Mouse (Mus musculus) cerebellum, postnatal 14 days (tissue): ENCODE measurements around the gene Rfx1.

Experiments used
- DNase-seq, 2 experiments: peaks; one replicate each; pipeline ENCODE4 v3.0.0; 2021; ENCODE audit warnings: mixed read lengths in 2 of 2

Rfx1 gene

DNA sequence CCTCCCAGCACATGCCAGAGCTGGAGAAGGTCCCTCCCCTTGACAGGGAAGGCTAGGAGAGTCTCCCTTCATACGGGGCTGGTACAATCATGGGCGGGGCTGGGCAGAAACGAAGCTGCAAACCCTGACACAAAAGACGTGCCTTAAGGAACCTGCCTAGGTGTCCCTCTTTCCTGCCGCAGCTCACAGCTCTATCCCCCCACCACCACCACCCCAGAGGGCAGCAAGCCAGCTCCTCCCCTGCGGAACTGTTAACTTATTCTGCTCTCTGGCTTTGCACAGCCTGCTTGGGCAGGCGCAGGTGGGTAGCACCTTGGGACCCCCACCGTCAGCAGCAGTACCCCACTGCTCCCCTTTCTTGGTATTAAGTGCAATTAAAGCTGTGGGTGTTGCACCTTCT, 29.4 kb downstream of the Rfx1 start:
- no peak for DNase-seq

DNA sequence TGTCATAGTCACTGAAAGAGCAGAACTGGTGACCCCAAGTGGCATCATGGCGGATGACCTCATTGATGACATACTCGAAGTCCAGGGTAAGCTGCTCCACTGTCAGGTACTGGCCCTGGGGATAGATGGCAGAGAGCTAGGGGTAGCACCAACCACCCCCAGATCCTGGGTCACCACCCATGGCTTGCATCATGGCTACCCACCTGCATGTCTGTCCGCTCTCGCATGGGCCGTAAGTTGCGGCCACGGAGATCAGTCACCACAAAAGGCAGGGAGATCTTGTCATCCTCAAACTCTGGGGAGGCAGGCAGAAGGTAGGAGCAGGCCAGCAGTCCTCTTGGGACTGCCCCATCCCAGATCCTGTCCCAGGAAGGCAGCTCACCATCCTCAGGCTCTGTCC, 31.7 kb downstream of the Rfx1 start:
- no peak for DNase-seq

DNA sequence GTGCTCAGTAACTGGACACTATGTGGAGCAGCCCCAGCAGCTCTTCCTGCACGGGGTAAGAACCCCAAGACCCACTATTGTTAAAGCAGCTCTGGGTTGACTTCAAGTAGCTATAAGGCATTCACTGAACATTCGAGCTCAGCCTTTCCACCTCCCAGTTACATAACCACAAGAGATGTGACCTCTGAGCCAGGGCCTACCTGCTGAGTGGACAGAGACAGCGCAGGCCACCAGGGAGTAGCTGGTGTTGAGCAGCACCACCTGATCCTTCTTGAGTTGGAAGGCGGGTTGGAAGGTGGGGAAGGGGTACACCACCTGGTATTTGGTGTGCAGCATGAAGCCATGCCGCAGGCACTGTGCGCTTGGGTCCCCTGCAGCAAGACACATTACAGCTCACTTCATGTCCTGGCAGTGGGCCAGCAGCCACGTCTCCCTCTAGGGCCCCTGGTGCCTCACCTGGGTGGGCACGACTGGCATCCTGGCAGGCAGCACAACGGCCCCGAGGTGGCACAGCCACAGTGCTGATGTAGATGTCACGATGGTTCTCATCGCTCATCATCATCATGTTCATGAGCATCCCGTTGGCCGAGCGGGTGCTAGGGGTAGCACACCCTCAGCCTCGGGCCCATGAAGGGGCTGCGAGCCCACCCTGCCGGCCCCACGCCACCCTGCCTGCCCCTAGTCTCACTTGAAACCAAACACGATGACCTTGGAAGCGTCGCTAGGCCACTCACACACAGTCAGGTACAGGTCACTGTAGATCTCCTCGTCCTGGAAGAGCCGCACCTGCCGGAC, 35.0 kb downstream of the Rfx1 start:
- no peak for DNase-seq

GRCm38 (mm10) chr8:84103601-84104000, 37.0 kb downstream of the Rfx1 start:
- peak; percentile 66 to 81 for DNase-seq

DNA sequence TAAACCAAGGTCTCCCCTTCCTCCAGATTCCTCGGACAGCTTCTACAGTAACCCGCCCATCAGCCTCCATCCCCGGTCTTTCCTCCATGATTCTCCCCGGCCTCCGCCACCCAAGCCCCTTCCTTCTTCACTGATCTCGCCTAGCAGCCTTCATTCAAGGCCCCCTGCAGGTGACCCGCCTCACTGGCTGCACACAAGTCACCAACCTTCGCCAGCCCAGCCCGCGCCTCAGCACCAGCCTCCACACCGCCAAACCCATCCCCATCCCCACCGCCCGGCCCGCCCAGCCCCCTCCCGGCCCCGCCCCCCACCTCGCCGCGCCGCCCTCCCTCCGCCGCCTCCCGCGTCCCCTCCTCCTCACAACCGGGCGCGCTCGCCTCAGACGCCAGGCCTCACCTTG, 37.6 kb downstream of the Rfx1 start:
- DNase-seq = peak; percentile 75 to 81

DNA sequence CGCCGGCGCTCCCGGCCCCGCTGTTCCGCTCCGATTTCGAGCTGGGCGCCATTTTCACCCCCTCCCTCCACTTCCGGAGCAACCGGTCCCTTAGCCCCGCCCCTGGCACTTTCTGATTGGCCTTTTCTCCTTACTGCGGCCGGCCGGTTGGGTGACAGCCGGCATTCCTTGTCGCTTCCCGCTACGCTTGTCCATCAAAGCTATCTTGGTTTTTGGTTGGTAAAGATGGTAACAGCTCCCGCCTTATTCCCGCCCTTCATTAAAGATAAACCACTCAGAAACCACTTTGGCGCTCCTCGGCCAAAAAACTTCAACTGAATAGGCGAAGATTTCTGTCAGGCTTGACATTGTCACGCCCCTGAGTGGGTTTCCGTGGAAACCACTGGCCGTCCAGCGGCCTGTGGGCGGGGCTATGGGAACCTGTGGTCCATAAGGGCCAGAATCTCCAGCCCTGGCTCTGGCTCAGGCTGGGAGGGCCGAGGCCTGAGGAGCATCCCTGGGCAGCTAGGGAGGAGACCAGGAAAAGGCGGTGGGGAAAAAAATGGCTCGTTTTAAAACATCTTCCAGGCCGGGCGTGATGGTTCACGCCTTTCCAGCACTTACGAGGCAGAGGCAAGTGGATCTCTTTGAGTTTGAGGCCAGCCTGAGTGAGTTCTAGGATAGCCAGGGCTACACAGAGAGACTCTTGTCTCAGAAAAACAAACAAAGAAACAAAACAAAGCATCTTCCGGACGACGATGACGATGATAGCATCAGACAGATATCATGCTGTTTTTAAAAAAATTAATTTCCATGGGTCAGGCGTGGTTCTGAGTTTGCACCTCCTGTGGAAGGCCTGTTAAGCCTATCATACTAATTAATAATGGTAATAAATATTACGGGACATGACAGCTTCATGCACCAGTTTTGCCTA, 38.3 kb downstream of the Rfx1 start, which contains the start of gene Dcaf15:
Gene Dcaf15 (minus strand): TSS at position 72 of the 913 bp plus-strand sequence.
- peak; percentile 99 to 100 for DNase-seq

GRCm38 (mm10) chr8:84105676-84106075, 39.0 kb downstream of the Rfx1 start:
- DNase-seq = no peak

DNA sequence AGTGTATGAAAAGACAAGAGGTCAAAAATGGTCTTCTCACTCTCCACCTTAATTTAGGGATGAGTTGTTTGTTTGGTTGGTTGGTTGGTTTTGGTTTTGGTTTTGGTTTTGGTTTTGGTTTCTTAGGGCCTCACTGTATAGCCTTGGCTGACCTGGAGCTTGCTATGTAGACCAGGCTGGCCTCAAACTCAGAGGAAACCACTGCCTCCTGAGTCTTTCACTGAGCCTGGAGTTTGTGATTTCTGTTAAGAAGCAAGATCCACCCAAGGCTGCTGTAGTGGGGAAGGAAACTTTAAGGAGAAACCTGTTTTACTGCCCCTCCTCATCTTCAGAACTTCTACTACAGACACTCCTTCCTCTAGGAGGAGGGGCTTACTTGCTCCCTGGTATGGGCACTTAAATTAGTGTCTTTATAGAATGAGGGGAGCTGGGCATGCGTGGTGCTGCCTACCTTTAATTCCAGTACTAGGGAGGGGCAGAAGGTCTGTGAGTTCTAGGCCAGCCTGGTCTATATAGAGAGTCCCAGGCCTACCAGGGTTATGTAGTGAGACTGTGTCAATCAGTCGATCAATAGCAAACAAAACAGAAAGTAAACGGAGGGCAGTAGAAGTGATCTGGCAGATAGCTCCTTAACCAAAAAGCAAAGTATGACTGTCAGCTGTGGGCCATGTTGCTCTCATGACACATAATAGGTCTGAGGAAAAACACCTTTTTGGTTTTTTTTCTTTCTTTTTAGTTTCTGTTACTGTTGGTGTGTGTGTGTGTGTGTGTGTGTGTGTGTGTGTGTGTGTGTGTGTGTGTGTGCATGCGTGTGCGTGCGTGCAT, 39.8 kb downstream of the Rfx1 start:
- DNase-seq = no peak

DNA sequence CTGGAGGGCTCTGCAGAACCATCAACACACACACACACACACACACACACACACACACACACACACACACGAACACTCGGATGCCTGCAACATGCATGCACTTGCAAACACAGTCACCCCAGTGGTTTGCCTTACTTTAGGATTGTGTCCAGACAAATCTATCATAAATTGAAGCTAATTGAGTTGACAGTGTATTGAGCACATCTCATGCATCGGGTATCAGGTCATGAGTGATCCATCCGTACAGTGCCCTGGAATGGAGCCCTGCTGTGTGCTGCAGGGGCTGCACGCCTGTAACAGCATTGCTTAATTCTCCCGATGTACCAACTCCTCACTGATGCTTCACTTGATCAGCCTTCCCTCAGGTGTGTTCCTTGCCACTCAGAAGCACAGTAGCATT, 49.0 kb downstream of the Rfx1 start:
- DNase-seq = no peak

- DNase-seq = no peak
These were observed 55.5 kb downstream of the Rfx1 start for GRCm38 (mm10) chr8:84122151-84122550.

DNA sequence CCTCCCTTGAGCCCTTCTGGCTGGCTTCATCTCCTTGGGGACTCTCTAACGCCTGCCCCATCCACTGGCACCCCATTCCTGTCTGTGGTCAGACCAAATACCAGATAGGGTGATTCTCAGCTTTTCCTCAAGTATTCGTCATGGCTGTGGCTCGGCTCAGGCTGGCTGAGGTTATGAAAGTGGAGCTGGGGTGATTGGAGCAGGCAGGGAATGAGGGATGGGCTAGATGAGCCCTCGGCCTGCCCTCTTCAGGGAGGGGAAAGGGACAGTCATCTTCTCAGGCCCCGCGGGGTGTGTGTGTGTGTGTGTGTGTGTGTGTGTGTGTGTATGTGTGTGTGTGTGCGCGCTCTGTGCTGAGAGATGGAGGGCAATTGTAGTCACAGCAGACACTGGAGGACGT, 59.0 kb downstream of the Rfx1 start, which contains the start of gene Podnl1:
Gene Podnl1 (plus strand): TSS at position 334 of the 400 bp plus-strand sequence.
- DNase-seq = no peak

DNA sequence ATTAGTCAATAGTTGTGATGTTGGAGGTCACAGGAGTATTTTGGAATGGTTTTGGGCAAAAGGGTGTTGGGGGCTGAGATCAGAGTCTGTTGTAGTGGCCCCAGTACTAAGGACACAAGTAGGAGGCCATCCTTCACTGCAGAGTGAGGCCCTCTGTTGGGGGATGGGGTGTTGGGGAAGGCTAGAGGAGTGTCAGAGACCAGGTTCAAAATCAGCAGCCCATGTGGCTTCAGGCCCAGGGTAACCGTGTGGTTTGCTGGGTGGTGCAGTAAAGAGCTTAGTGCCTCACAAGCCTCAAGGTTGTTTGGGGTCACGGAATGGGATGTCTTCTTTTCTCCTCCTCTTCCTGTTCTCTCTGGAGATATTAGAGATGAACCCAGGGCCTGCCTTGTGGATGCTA, 60.1 kb downstream of the Rfx1 start:
- no peak for DNase-seq

DNA sequence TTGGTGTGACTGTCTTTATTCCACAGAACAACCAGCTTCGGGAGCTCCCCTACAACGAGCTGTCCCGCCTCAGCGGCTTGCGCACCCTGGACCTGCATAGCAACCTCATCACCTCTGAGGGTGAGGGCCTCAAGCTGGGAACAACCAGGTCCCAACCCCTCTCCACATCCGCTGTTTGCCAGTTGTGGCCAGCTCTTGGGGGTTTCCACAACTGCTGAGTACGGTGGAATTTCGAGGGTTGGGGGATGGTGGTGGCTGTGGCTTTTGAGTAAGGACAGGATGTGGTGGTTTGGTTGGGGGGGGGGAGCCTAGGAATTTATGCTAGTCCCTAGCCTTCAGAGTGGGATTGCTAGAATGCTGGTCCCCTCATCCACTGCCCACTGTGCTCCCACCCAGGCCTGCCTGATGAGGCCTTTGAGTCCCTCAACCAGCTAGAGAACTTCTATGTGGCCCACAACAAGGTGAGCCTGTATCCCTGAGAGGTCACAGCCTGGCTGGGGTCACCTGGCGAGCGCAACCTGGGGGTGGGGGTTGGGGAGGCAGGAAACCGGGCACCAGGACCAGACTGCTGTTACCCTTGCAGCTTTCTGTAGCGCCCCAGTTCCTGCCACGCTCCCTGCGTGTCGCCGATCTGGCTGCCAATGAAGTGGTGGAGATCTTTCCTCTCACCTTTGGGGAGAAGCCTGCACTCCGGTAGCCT, 60.7 kb downstream of the Rfx1 start:
- no peak for DNase-seq

- DNase-seq = no peak
These were observed 61.6 kb downstream of the Rfx1 start for GRCm38 (mm10) chr8:84128277-84128676.

DNA sequence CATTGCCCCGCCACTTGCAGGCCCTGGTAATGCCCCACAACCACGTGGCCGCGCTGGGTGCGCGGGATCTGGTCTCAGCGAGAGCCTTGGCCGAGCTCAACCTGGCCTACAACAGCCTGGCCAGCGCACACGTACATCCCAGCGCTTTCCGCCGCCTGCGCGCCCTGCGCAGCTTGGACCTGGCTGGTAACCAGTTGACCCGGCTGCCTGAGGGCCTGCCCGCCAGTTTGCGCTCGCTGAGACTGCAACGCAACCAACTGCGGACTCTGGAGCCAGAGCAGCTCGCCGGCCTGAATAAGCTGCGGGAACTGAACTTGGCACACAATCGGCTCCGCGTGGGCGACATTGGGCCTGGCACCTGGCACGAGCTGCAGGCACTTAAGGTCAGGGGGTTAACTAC, 64.2 kb downstream of the Rfx1 start:
- peak; percentile 81 to 83 for DNase-seq

GRCm38 (mm10) chr8:84132225-84132624, 65.6 kb downstream of the Rfx1 start:
- no peak for DNase-seq

GRCm38 (mm10) chr8:84137848-84138247, 71.2 kb downstream of the Rfx1 start:
- no peak for DNase-seq

- DNase-seq = no peak
These were observed 74.2 kb downstream of the Rfx1 start for GRCm38 (mm10) chr8:84140838-84141237.

- no peak for DNase-seq
These were observed 78.1 kb downstream of the Rfx1 start for GRCm38 (mm10) chr8:84144636-84145245.
